Mouse (Mus musculus) intestine, embryonic 16.5 days (tissue): ENCODE measurements at regions not wholly inside any gene's neighbourhood (a gene's known extent, or its start where the extent isn't known, plus 50 kb on each side); places are given as distances from the start of the nearest gene placed in this dataset.

Experiments used
- ATAC-seq: fragments of 200-750 bp; cut with Nextera tagmentation; 2 replicates; pipeline ENCODE4 v1.8.0; 2017; ENCODE audit warnings: moderate TSS enrichment, moderate library complexity
- H3K27ac ChIP-seq: fragments of 300-500 bp; sonication (generic); 2 replicates; pipeline ENCODE4 v1.5.1; 2014; ENCODE audit warnings: mild to moderate bottlenecking, low read length
- H3K27me3 ChIP-seq: fragments of 300-500 bp; sonication (generic); replicated peaks from 2 replicates; pipeline ENCODE4 v1.6.1; 2014; ENCODE audit warnings: low read length, control low read depth, mixed read lengths; ENCODE audit not compliant: control insufficient read depth, insufficient read depth
- H3K36me3 ChIP-seq: fragments of 300-500 bp; sonication (generic); 2 replicates; pipeline ENCODE4 v1.6.1; 2014; ENCODE audit warnings: low read length, control low read depth; ENCODE audit not compliant: control insufficient read depth, insufficient read depth
- H3K4me1 ChIP-seq: fragments of 300-500 bp; sonication (generic); 2 replicates; pipeline ENCODE4 v1.6.1; 2014; ENCODE audit warnings: low read length, control low read depth, mixed read lengths; ENCODE audit not compliant: control insufficient read depth, insufficient read depth
- H3K4me2 ChIP-seq: fragments of 300-500 bp; sonication (generic); 2 replicates; pipeline ENCODE4 v1.6.1; 2014; ENCODE audit warnings: low read depth, low read length, control low read depth
- H3K4me3 ChIP-seq: fragments of 300-500 bp; sonication (generic); 2 replicates; pipeline ENCODE4 v1.5.1; 2014; ENCODE audit warnings: mild to moderate bottlenecking, low read length
- H3K9ac ChIP-seq: fragments of 300-500 bp; sonication (generic); 2 replicates; pipeline ENCODE4 v1.6.1; 2014; ENCODE audit warnings: low read depth, low read length
- H3K9me3 ChIP-seq: fragments of 300-500 bp; sonication (generic); 2 replicates; pipeline ENCODE4 v1.6.1; 2016; ENCODE audit warnings: low read length, control low read depth; ENCODE audit not compliant: control insufficient read depth
- WGBS: fragments of 180-500 bp; shearing (Covaris S2); extraction: QIAGEN DNeasy Blood & Tissue Kit; methylation state at CpG from one replicate; pipeline ENCODE4 v1.1.7; 2014; 5-methylcytosine and 5-hydroxymethylcytosine counted together

GRCm38 (mm10) chr6:104309166-104309565 lies 183.4 kb upstream of the Cntn6 start:
- 69% methylated on average over 7 of the region's 7 CpGs for WGBS
- no peak for ATAC-seq
- no peaks in the 10 kb centered on the region for H3K36me3 ChIP-seq
- H3K9ac ChIP-seq, result no peak overlapping the region
- no peak overlapping the region for H3K4me2 ChIP-seq
- H3K4me3 ChIP-seq, result no peak overlapping the region
- no peaks in the 10 kb centered on the region for H3K9me3 ChIP-seq
- no peaks in the 10 kb centered on the region for H3K27me3 ChIP-seq
- H3K4me1 ChIP-seq, result no peaks in the 10 kb centered on the region
- H3K27ac ChIP-seq, result no peak overlapping the region

DNA sequence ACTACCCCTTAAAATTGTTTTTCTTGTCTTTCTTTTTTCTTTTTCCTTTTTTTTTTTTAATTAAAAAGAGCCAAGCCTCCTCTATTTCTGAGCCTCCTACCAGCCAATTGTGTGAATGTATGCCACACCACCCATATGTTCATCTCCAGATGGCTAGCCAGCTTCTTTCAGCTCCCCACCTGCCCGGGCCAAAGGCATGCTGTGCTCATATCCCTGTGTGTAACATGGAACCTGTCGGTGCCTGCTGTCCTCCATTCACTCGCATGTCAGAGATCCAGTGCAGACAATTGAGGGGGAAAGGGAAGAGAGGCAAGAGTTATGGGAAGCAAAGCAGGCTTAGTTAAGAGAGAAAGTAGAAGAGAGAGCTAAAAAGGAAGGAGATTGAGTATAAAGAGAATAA lies 179.6 kb upstream of the Cntn6 start:
- Histone ChIP-seq H3K36me3 (no peaks in the 10 kb centered on the region), H3K4me3 (no peak overlapping the region), H3K27ac (no peak overlapping the region), H3K4me1 (no peaks in the 10 kb centered on the region), H3K4me2 (no peak overlapping the region), H3K9ac (no peak overlapping the region), H3K9me3 (no peaks in the 10 kb centered on the region), H3K27me3 (no peaks in the 10 kb centered on the region)
- ATAC-seq, result no peak
- 73% methylated on average over 3 of the region's 3 CpGs for WGBS

- Histone ChIP-seq H3K9me3 (no peaks in the 10 kb centered on the region), H3K36me3 (no peaks in the 10 kb centered on the region), H3K27me3 (no peaks in the 10 kb centered on the region), H3K4me1 (no peaks in the 10 kb centered on the region), H3K27ac (no peak overlapping the region), H3K9ac (no peak overlapping the region), H3K4me3 (no peak overlapping the region), H3K4me2 (no peak overlapping the region)
- ATAC-seq, result no peak
- WGBS, result 79% methylated on average over 4 of the region's 4 CpGs
These were observed 174.1 kb upstream of the Cntn6 start for GRCm38 (mm10) chr6:104318451-104318850.

- Histone ChIP-seq H3K36me3 (no peaks in the 10 kb centered on the region), H3K4me3 (no peak overlapping the region), H3K27ac (no peak overlapping the region), H3K4me1 (no peaks in the 10 kb centered on the region), H3K9ac (no peak overlapping the region), H3K9me3 (no peaks in the 10 kb centered on the region), H3K27me3 (no peaks in the 10 kb centered on the region), H3K4me2 (no peak overlapping the region)
- no peak for ATAC-seq
- 72% methylated on average over 5 of the region's 5 CpGs for WGBS
These were observed 170.4 kb upstream of the Cntn6 start for GRCm38 (mm10) chr6:104322182-104322581.

DNA sequence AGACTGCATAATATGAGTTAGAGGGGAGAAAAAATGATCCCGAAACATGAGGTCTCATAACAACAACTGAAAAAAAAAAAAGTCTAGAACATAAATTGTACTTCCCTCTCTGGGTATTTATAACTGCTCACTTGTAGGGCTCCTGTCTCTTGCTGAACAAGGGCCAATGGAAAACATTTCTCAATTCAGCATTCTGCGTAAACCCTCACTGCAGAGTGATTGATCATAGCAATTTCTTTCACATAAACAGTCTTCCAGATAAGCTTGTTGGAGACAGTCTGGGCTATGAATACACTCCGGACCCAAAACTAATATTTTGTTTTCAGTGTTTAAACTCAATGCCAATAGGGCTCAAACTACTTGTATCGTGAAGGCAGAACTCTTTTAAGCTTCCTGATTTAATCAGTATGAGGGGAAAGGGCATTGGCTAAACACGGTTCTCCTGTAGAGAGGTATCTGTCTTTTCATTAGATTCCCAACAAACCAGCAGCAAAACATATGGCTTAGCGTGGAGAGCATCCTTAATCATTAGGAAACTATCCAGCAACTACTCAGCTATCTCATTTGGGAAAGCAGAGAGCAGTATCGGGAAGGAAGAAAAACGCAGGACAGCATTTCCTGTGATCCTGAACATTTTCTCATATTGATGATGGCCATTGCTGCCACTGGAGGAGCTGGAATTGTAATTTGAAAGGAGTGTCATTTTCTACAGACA lies 153.3 kb upstream of the Cntn6 start:
- H3K4me3 ChIP-seq, result no peak overlapping the region
- ATAC-seq, result 0 out of 2 replicates have a peak, but pooled peaks have one; percentile 28
- no peaks in the 10 kb centered on the region for H3K9me3 ChIP-seq
- H3K4me2 ChIP-seq, result no peak overlapping the region
- no peak overlapping the region for H3K9ac ChIP-seq
- H3K27ac ChIP-seq, result no peak overlapping the region
- WGBS, result 50% methylated on average over 8 of the region's 8 CpGs
- H3K4me1 ChIP-seq, result no peaks in the 10 kb centered on the region
- H3K27me3 ChIP-seq, result no peaks in the 10 kb centered on the region
- no peaks in the 10 kb centered on the region for H3K36me3 ChIP-seq

- no peak overlapping the region for H3K4me3 ChIP-seq
- no peaks in the 10 kb centered on the region for H3K4me1 ChIP-seq
- no peak overlapping the region for H3K27ac ChIP-seq
- no peak for ATAC-seq
- no peaks in the 10 kb centered on the region for H3K9me3 ChIP-seq
- 77% methylated on average over 1 of the region's 1 CpGs for WGBS
- no peak overlapping the region for H3K9ac ChIP-seq
- H3K27me3 ChIP-seq, result no peaks in the 10 kb centered on the region
- H3K4me2 ChIP-seq, result no peak overlapping the region
- no peaks in the 10 kb centered on the region for H3K36me3 ChIP-seq
These were observed 148.6 kb upstream of the Cntn6 start for GRCm38 (mm10) chr6:104343986-104344385.
